Comparison of ENCODE assay signal across 16 mouse cellular contexts in the genomic region with DNA sequence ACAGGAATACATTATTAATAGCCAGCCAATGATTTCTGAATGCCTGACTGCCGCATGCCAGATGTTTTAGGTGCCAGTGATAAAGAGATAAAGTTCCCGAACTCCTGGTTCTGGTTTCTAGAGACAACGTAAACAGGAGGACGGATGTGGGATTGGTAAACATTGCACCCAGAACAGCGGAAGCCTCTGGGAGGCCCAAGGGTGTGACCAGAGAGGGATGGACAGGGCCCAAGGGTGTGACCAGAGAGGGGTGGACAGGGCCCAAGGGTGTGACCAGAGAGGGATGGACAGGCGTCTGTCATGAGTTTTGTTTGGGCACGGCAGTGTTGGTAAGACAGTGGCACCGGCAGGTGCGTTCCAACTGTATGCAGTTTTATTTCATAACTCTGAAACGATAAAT.
"Had no signal": no experiment of that assay in that cellular context is flagged by ENCODE, and none has a peak within 500 bp of the region (broad histone marks: within the 10 kb centered on the region; RNA-seq: fewer than 3 reads in every experiment).

No protein-coding gene starts in this region.

- H3K36me3 ChIP-seq: limb, embryonic 12.5 days; limb, embryonic 15.5 days had no signal

- DNase-seq: kidney, adult 8-10 months; kidney, postnatal 14 days; kidney, postnatal 4 days; left cerebral cortex, postnatal 4 days; liver, postnatal 0 days; lung, embryonic 14.5 days; lung, postnatal 10 days; midbrain, embryonic 14.5 days; thymus, adult 18-20 months; thymus, postnatal 36 days had no signal

- H3K9ac ChIP-seq: limb, embryonic 12.5 days; limb, embryonic 15.5 days; liver, embryonic 14.5 days; liver, postnatal 0 days; lung, embryonic 14.5 days had no signal

- H3K27ac ChIP-seq: limb, embryonic 12.5 days; limb, embryonic 15.5 days; liver, embryonic 14.5 days had no signal

- ATAC-seq: intestine, postnatal 0 days; liver, postnatal 0 days had no signal

- H3K4me3 ChIP-seq: limb, embryonic 12.5 days; limb, embryonic 15.5 days had no signal

- H3K27me3 ChIP-seq: limb, embryonic 12.5 days; limb, embryonic 15.5 days had no signal

- H3K9me3 ChIP-seq: limb, embryonic 15.5 days had no signal

- H3K4me2 ChIP-seq: limb, embryonic 12.5 days; limb, embryonic 15.5 days; liver, embryonic 11.5 days; lung, embryonic 14.5 days; midbrain, embryonic 11.5 days had no signal
